Mouse (Mus musculus) embryonic facial prominence, embryonic 13.5 days (tissue): ENCODE results near the gene 9030612E09Rik. TPM values are rescaled to one million over a fixed set of nuclear protein-coding genes. Genes with fewer than 3 reads are reported as not detected.

ENCODE experiments used
- ATAC-seq: fragments of 200-750 bp; cut with Nextera tagmentation; 2 replicates; pipeline ENCODE4 v1.8.0; 2017; ENCODE audit warnings: low read depth; ENCODE audit not compliant: insufficient number of reproducible peaks, insufficient read depth, low FRiP score, low TSS enrichment
- H3K27ac ChIP-seq: fragments of 300-500 bp; sonication (generic); 2 replicates; pipeline ENCODE4 v1.5.1; 2015; ENCODE audit warnings: moderate library complexity, mild to moderate bottlenecking, inconsistent platforms
- H3K27me3 ChIP-seq: fragments of 300-500 bp; sonication (generic); 2 replicates; pipeline ENCODE4 v1.6.1; 2015; ENCODE audit warnings: mild to moderate bottlenecking, inconsistent platforms
- H3K36me3 ChIP-seq: fragments of 300-500 bp; sonication (generic); 2 replicates; pipeline ENCODE4 v1.6.1; 2015; ENCODE audit warnings: mild to moderate bottlenecking, inconsistent platforms
- H3K4me1 ChIP-seq: fragments of 300-500 bp; sonication (generic); 2 replicates; pipeline ENCODE4 v1.6.1; 2015; ENCODE audit warnings: inconsistent platforms
- H3K4me2 ChIP-seq: fragments of 300-500 bp; sonication (generic); 2 replicates; pipeline ENCODE4 v1.6.1; 2015; ENCODE audit warnings: moderate library complexity, mild to moderate bottlenecking, inconsistent platforms
- H3K4me3 ChIP-seq: fragments of 300-500 bp; sonication (generic); 2 replicates; pipeline ENCODE4 v1.5.1; 2015; ENCODE audit warnings: mild to moderate bottlenecking, inconsistent platforms
- H3K9ac ChIP-seq: fragments of 300-500 bp; sonication (generic); 2 replicates; pipeline ENCODE4 v1.6.1; 2015; ENCODE audit warnings: mild to moderate bottlenecking, inconsistent platforms
- H3K9me3 ChIP-seq: fragments of 300-500 bp; sonication (generic); 2 replicates; pipeline ENCODE4 v1.6.1; 2016; ENCODE audit warnings: inconsistent platforms
- WGBS: fragments of 180-500 bp; shearing (Covaris S2); methylation state at CpG from one replicate; pipeline ENCODE4 v1.1.7; 2015; ENCODE audit warnings: mixed read lengths; 5-methylcytosine and 5-hydroxymethylcytosine counted together
- polyA plus RNA-seq: library from polyadenylated mRNA; unstranded; fragments of >200 nt; fragmentation: Nextera tagmentation; extraction: Ambion mirVana; gene quantifications from 2 replicates; pipeline ENCODE4 v1.2.1, GENCODE M21; 2015

The 9030612E09Rik gene
- polyA plus RNA-seq, result 2.3 and 2.4 TPM in 2 replicates

GRCm38 (mm10) chr10:43174326-43175155, at the start of gene 9030612E09Rik, which contains the start of gene Sobp:
9030612E09Rik (plus strand) TSS chr10:43174704.
Sobp (minus strand) TSS chr10:43174530.
- peaks cover 20% of the 10 kb centered on the region for H3K27me3 ChIP-seq
- peaks cover 29% of the 10 kb centered on the region for H3K4me1 ChIP-seq
- H3K4me2 ChIP-seq, result peak within 1 kb of the TSS; percentile 83
- WGBS, result 1% methylated on average over 85 of the region's 91 CpGs
- peak within 1 kb of the TSS; percentile 89 for H3K27ac ChIP-seq
- peak; percentile 65 for ATAC-seq
- H3K9me3 ChIP-seq, result no peaks in the 10 kb centered on the region
- H3K4me3 ChIP-seq, result peak within 1 kb of the TSS; percentile 82
- H3K9ac ChIP-seq, result peak within 1 kb of the TSS; percentile 88
- H3K36me3 ChIP-seq, result no peaks in the 10 kb centered on the region

GRCm38 (mm10) chr10:43128750-43129149, 45.8 kb upstream of the 9030612E09Rik start:
- Histone ChIP-seq H3K4me3 (no peak overlapping the region), H3K36me3 (peaks cover 5% of the 10 kb centered on the region; the same call in 1 of the 2 replicates), H3K27ac (no peak overlapping the region), H3K27me3 (no peaks in the 10 kb centered on the region), H3K4me1 (peaks cover 25% of the 10 kb centered on the region), H3K4me2 (no peak overlapping the region), H3K9ac (no peak overlapping the region), H3K9me3 (no peaks in the 10 kb centered on the region)
- WGBS, result 64% methylated on average over 3 of the region's 3 CpGs
- no peak for ATAC-seq

DNA sequence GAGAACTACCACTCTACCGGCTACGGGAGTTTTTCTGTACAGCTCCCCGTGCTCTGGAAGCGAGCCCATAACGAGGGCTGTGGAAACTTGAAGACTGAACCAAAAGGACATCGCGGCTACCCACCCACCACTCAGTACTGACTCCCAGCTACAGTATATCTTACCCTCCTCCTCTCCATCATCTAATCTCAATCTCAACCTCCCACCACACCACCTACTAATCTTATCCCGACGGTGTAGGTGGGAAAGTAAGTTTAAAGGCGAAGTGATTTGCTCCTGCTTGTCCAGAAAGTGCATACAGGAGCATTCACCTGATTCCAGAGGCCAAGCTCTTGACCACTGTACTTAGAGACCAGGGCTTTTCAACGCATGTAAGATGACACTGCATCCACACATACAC, 40.5 kb upstream of the 9030612E09Rik start:
- H3K4me1 ChIP-seq, result no peaks in the 10 kb centered on the region
- no peaks in the 10 kb centered on the region for H3K9me3 ChIP-seq
- no peak for ATAC-seq
- H3K4me2 ChIP-seq, result no peak overlapping the region
- H3K9ac ChIP-seq, result no peak overlapping the region
- H3K27ac ChIP-seq, result no peak overlapping the region
- no peaks in the 10 kb centered on the region for H3K27me3 ChIP-seq
- WGBS, result 80% methylated on average over 11 of the region's 11 CpGs
- H3K36me3 ChIP-seq, result no peaks in the 10 kb centered on the region
- H3K4me3 ChIP-seq, result no peak overlapping the region

- Histone ChIP-seq H3K4me2 (no peak overlapping the region), H3K9me3 (no peaks in the 10 kb centered on the region), H3K4me3 (no peak overlapping the region), H3K36me3 (peaks cover 5% of the 10 kb centered on the region; the same call in 1 of the 2 replicates), H3K27me3 (no peaks in the 10 kb centered on the region), H3K9ac (no peak overlapping the region), H3K4me1 (peaks cover 5% of the 10 kb centered on the region; the same call in 1 of the 2 replicates), H3K27ac (no peak overlapping the region)
- ATAC-seq, result no peak
- WGBS, result 91% methylated on average over 9 of the region's 9 CpGs
Observed at GRCm38 (mm10) chr10:43143173-43143572, 31.3 kb upstream of the 9030612E09Rik start.

- Histone ChIP-seq H3K4me1 (peaks cover 16% of the 10 kb centered on the region; the same call in 1 of the 2 replicates), H3K27ac (peak overlapping the region; percentile 33; the same call in 1 of the 2 replicates), H3K9me3 (no peaks in the 10 kb centered on the region), H3K9ac (no peak overlapping the region), H3K27me3 (no peaks in the 10 kb centered on the region), H3K36me3 (peaks cover 5% of the 10 kb centered on the region; the same call in 1 of the 2 replicates), H3K4me2 (no peak overlapping the region), H3K4me3 (no peak overlapping the region)
- peak; percentile 76; the same call in 1 of the 2 replicates for ATAC-seq
- 49% methylated on average over 11 of the region's 11 CpGs for WGBS
Observed at GRCm38 (mm10) chr10:43148456-43148855, 26.0 kb upstream of the 9030612E09Rik start.

GRCm38 (mm10) chr10:43152643-43153042, 21.9 kb upstream of the 9030612E09Rik start:
- peaks cover 38% of the 10 kb centered on the region for H3K4me1 ChIP-seq
- no peak overlapping the region for H3K4me2 ChIP-seq
- H3K4me3 ChIP-seq, result no peak overlapping the region
- no peaks in the 10 kb centered on the region for H3K27me3 ChIP-seq
- 56% methylated on average over 8 of the region's 8 CpGs for WGBS
- H3K36me3 ChIP-seq, result peaks cover 7% of the 10 kb centered on the region; the same call in 1 of the 2 replicates
- 0 out of 2 replicates have a peak overlapping the region, but pooled peaks have one; percentile 4 for H3K27ac ChIP-seq
- no peak for ATAC-seq
- H3K9me3 ChIP-seq, result no peaks in the 10 kb centered on the region
- no peak overlapping the region for H3K9ac ChIP-seq

DNA sequence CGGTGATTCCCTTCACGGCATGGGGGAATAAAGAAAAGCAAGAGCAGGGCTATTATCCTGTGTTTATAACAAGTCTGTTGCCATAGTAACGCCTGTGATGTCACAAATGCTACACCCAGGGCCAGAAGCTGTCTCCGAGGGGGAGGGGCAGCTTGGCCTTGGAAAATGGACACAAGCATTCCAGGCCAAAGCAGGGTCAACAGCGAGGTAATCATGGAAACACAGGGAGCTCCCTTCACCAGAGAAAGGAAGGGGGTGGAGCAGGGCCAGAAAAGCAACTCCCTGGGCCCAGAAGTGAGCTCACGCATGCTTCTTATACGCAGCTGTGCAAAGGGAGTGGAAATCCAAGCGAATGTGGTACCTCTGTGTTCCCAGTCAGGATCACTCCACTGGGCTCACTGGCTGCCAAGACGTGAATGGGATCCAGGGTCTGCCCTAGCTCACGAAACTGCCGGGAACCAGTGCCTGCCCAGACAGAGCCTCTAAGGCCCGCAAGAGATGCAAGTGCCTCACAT, 19.4 kb upstream of the 9030612E09Rik start:
- ATAC-seq, result no peak
- 26% methylated on average over 12 of the region's 12 CpGs for WGBS
- Histone ChIP-seq H3K9ac (0 out of 2 replicates have a peak overlapping the region, but pooled peaks have one; percentile 16), H3K27ac (no peak overlapping the region; the same call in 1 of the 2 replicates), H3K4me1 (peaks cover 27% of the 10 kb centered on the region), H3K4me2 (peak overlapping the region; percentile 24; the same call in 1 of the 2 replicates), H3K9me3 (no peaks in the 10 kb centered on the region), H3K27me3 (no peaks in the 10 kb centered on the region), H3K4me3 (no peak overlapping the region), H3K36me3 (peaks cover 5% of the 10 kb centered on the region; the same call in 1 of the 2 replicates)

- no peaks in the 10 kb centered on the region for H3K27me3 ChIP-seq
- peaks cover 22% of the 10 kb centered on the region for H3K4me1 ChIP-seq
- peaks cover 7% of the 10 kb centered on the region for H3K9me3 ChIP-seq
- no peak overlapping the region for H3K4me3 ChIP-seq
- no peak overlapping the region for H3K9ac ChIP-seq
- peaks cover 5% of the 10 kb centered on the region; the same call in 1 of the 2 replicates for H3K36me3 ChIP-seq
- 89% methylated on average over 5 of the region's 5 CpGs for WGBS
- no peak for ATAC-seq
- H3K27ac ChIP-seq, result no peak overlapping the region
- no peak overlapping the region for H3K4me2 ChIP-seq
Observed at GRCm38 (mm10) chr10:43158917-43159316, 15.6 kb upstream of the 9030612E09Rik start.

DNA sequence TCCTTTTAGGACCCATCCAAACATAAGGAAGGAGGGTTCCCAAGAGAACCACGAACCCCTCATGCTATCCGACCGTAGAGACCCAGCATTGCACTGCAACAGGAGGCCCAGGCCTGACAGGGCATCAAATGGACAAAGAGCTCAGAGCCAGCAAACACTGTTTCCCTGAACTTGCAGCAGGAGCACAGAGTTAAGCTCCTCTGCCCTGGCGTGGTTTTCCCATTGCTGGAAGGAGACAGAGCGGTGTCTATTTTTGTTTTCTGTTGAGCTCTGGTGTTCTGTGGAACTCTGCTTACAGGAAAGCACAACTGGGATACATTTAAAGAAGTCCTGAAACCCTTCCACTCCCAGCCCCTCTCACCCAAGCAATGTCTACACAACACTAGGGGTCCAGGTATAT, 15.2 kb upstream of the 9030612E09Rik start:
- no peak overlapping the region for H3K4me2 ChIP-seq

GRCm38 (mm10) chr10:43162318-43162717, 12.2 kb upstream of the 9030612E09Rik start:
- H3K27ac ChIP-seq, result no peak overlapping the region
- H3K4me2 ChIP-seq, result no peak overlapping the region
- H3K9ac ChIP-seq, result no peak overlapping the region
- no peak overlapping the region for H3K4me3 ChIP-seq
- H3K9me3 ChIP-seq, result peaks cover 7% of the 10 kb centered on the region
- 84% methylated on average over 12 of the region's 12 CpGs for WGBS
- H3K27me3 ChIP-seq, result no peaks in the 10 kb centered on the region
- no peaks in the 10 kb centered on the region for H3K36me3 ChIP-seq
- H3K4me1 ChIP-seq, result peaks cover 5% of the 10 kb centered on the region; the same call in 1 of the 2 replicates
- no peak for ATAC-seq

More for the DNA sequence above, 15.2 kb upstream of the 9030612E09Rik start:
- Histone ChIP-seq H3K4me3 (no peak overlapping the region), H3K36me3 (peaks cover 5% of the 10 kb centered on the region; the same call in 1 of the 2 replicates), H3K27me3 (no peaks in the 10 kb centered on the region), H3K9ac (no peak overlapping the region), H3K9me3 (peaks cover 7% of the 10 kb centered on the region), H3K27ac (no peak overlapping the region), H3K4me1 (peaks cover 17% of the 10 kb centered on the region)
- no peak for ATAC-seq
- WGBS, result 85% methylated on average over 5 of the region's 5 CpGs

- no peaks in the 10 kb centered on the region for H3K36me3 ChIP-seq
- no peaks in the 10 kb centered on the region for H3K27me3 ChIP-seq
- H3K4me2 ChIP-seq, result no peak overlapping the region
- H3K4me1 ChIP-seq, result peaks cover 14% of the 10 kb centered on the region
- WGBS, result 91% methylated on average over 2 of the region's 2 CpGs
- peaks cover 7% of the 10 kb centered on the region for H3K9me3 ChIP-seq
- no peak overlapping the region for H3K4me3 ChIP-seq
- ATAC-seq, result no peak
- H3K27ac ChIP-seq, result no peak overlapping the region
- H3K9ac ChIP-seq, result no peak overlapping the region
Observed at GRCm38 (mm10) chr10:43164406-43164805, 10.1 kb upstream of the 9030612E09Rik start.
